Mouse (Mus musculus): Measurements from ENCODE around the gene Ddi2.
"Not testable (repeated sequence)": the region's sequence is repeated elsewhere in the genome, so short reads cannot be mapped to it uniquely, and the experiment has no call there.

Gene Ddi2

DNA sequence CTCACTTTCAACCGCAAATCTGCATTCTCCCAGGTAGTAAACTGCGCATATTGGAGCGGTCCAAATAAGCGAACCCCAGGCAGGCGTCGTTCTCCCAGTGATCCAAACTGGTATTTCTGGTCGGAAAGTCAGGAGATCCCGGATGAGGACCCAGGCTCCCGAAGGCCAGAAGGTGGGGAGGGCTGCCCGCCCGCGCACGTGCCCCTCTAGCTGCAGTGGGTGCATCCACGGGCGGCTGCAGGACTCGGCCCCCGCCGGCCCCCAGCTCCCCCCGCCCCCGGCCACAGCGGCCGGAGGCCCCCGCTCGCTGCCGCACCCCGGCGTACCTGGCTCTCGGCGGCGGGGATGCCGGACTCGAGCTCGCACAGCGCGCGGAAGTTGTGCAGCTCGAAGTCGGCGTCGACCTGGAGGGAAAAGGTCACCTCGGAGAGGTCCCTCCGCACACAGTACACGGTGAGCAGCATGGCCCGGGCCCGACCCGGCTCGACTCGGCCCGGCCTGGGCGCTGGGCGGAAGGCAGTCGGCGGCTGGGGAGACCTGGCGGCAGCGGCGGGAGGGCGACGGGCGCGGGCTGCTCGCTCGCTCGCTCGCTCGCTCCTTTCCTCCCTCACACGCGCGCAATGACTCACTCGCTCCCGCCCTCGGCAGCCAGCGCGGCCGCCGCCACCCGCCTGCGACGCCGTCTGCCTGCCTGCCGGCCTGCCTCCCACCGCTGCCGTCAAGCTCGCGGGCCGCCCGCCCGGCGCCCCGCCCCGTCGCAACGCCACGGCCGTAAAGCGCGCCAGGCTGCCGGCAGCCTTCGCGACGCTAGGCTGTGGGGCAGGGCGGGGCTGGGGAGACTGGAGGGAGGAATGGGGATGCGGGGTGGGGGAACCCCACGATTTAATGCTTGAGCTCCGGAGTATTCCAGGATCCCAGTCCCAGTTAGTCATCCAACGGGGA lies at the start of gene Ddi2:
Gene Ddi2, minus strand, starts transcription at position 689 of the 942 bp plus-strand sequence.
- DNase-seq (ENCODE audit: low spot score in 2 of 2), result peak; percentile 80 to 92

DNA sequence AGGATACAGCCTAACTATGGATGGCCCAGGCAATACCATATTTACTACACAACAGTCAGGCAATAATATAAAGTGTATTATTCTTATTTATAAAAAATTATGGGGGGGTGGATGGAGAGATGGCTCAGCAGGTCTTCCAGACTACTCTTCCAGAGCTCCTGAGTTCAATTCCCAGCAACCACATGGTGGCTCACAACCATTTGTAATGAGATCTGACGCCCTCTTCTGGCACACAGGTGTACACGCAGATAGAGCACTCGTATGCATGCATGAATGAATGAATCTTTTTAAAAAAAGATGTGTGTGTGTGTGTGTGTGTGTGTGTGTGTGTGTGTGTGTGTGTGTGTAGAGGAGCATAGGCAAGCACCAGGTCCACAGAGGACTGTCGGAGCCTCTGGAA lies 49.8 kb upstream of the Ddi2 start:
- DNase-seq (ENCODE audit: low spot score in 2 of 2), result not testable (repeated sequence)

DNA sequence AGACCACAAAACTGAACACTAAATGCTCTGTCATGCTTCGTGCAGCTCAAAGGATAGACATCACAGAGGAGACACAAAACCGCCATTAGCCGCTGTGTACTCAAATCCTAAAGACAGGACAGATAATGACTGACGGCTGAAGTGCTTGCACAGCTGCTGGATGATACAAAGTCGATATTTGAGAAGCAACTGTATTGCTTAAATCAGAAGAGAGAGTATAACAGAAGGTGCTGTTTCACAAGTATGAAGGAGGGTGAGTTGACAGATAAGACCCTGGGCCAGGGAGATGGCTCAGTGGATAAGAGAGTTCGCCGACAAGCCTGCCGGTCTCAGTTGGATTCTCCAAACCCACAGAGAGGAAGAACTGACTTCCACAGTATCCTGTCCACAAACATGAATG lies 48.6 kb upstream of the Ddi2 start:
- no peak for DNase-seq (ENCODE audit: low spot score in 2 of 2)

DNA sequence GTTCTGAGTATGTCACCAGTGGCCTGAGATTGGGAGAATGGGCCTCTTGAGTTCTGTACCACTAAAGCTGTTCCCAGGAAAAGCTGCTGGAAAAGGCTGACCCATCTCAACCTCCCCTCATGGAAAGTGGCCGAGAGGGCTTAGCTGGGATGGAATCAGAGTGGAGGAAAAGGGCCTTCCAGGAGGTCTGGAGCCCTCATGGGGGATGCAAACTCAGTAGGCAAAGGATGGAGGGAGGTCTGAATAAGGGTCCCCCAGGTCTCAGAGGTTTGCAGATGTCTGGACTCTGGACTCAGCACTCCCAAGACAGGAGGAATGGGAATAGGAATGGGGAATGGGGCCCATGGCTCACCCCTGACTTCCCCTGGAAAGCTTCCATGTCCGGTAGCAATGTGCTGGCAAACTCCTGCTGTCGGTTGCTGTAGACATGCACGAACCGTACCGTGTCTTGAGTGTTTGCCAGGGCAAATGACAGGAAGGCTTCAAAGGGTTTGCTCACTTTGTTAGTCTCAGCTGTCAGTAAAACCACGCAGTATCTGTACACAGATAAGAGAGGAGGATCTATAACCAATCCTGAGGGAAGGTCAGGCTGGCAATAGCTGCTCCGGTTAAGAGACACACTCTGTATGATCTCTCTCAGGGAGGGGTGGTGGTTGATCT lies 46.4 kb upstream of the Ddi2 start:
- no peak for DNase-seq (ENCODE audit: low spot score in 2 of 2)

DNA sequence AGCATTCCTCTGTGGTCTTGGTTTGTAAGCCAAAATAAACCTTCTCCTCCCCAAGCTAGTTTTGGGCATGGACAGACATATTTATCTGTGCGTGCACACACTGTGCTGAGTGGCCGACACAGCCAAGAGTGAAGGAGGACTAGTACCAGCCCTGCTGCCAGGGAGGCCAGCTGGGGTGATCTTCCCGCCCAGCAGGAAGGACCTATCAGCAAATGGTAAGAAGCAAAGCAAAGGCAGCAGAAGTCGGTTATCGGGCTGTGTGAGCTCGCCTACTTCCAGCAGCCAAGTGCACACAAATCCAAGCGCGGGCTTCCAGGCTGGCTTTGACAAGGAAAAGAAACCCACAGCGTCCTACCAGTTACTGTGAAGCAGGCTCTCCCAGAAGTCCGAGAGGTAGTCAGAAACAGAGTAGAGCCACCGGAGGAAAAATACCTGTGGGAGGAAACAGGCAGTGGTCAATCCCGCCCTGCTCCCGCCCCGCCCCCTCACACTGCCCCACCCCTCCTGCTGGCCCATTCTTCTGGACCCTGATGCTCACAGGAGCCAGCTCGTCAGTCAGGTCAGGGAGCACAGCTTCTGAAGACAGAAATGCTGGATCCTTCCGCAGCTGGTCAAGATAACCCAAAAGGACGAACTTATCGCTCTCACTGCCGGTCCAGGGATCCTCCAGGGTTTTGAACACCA lies 44.3 kb upstream of the Ddi2 start:
- peak in 1 of 2 experiments; percentile 43 for DNase-seq (ENCODE audit: low spot score in 2 of 2)

DNA sequence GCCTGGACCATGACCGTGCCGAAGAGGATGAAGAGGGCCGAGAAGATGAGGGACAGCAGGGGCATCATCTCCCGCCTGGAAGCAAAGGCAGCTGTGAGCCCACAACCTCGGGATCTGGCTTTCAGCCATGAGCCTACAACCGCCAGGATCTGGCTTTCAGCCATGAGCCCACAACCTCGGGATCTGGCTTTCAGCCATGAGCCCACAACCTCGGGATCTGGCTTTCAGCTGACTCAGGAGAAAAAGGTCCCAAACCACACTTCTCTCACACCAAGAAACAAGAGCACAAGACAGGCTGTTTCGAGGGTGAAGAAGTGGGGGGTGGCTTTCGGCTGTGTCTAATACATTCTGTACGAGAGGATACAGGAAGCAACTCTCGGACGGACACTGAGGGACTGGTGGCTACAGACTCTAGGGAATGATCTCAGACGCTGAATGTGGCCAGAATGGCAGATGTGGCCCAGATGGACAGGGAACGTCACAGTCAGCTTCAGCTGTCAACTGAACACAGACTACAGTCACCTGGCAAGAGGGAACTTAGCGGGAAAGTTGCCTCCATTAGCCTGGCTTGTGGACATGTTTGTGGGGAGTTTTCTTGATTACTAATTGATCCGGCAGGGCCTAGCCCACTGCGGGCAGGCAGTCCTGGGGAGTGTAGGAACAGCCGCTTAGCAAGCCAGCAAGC lies 43.6 kb upstream of the Ddi2 start:
- peak; percentile 36 to 79 for DNase-seq (ENCODE audit: low spot score in 2 of 2)

DNA sequence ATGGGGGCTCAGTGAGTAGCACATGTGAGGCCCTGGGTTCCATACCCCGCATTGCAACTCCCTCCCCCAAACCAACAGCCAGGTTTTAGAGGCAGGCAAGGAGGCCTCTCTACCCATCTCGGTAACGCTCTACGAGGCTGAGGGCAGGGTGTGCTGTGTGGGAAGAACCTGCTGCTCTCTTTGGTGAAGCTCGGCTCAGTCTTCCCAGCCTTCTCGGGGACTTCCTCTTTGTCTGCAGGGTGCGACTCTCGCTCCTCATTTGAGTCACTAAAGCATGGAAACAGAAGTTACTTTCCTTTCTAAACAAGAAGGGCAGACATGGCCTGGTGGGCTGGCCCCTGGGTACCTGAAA lies 43.1 kb upstream of the Ddi2 start:
- no peak for DNase-seq (ENCODE audit: low spot score in 2 of 2)

DNA sequence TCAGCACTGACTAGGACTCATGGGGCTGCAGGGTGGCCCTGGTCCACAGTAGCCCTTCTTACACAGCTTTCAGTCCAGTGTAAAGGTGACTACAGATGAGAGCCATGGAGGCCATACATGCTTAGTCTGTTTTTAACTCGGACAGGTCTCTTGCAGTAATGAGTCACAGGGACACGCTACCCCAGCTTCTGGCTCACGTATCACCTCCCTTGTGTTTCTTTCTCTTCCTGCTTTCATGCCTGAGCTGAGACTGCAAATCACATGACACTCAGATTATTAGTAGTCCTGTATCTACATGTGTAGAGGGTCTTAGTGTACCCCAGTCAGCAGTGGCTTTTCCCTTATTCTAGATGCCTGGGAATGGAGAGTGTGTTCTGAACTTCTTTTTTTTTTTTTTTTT lies 41.8 kb upstream of the Ddi2 start:
- DNase-seq (ENCODE audit: low spot score in 2 of 2), result no peak

DNA sequence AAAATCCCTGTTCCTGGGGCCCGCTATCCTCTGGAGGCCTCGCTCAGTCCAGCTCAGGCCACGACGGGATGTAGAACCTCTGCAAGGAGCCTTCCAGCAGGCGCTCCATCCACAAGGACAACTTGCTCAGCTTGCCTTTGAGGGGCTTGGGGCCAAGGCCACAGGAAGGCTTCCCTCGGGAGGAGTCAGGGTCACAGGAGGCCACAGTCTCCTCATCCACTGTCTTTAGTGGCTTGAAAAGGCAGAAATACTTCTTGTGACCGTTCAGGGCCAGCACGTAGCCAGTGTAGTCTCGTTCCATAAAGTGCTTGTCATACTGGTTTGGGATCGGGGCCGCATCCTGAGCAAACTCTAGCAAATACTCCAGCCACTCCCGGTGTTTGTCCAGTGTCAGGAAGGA lies 40.3 kb upstream of the Ddi2 start:
- no peak for DNase-seq (ENCODE audit: low spot score in 2 of 2)

DNA sequence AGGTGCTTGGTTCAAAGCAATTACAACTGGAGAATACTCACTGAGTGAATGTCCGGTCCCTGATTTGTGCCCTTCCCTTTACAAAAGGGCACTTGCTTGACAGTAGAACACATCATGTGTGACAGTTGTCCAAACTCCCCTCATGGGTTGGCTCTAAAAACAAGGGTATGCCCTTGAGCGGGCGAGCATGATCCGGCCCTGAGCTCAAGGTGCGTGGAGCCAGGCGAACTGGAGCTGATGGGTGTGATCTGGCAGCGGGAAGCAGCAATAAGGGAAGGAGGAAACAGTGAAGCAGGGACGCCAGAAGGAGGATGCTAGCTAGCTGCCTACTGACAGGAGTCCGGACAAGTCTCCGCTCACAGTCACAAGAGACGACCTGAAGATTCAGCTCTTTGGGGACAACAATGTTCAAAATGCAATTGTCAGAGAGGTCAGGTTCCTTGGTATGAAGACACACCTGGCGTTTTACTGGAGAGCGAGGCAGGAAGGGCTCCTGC lies 38.9 kb upstream of the Ddi2 start:
- no peak for DNase-seq (ENCODE audit: low spot score in 2 of 2)

DNA sequence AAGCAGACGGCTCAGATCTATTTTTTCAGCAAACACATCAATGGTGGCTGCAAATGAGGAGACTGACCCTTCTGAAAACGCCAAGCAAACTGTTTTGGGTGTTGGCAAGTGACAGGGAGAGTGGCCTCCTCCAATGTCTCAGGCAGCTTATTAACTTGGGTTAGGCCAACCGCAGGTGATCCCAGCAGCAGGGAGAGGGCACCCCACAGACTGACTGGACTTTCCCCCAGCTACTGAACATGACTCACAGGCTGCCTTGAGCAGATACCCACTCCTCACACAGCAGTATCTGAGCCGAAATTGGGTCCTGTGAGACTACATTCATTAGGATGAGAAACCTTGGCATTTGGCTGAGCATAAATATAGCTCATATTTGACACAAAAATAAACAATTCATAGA lies 37.7 kb upstream of the Ddi2 start:
- DNase-seq (ENCODE audit: low spot score in 2 of 2), result no peak

DNA sequence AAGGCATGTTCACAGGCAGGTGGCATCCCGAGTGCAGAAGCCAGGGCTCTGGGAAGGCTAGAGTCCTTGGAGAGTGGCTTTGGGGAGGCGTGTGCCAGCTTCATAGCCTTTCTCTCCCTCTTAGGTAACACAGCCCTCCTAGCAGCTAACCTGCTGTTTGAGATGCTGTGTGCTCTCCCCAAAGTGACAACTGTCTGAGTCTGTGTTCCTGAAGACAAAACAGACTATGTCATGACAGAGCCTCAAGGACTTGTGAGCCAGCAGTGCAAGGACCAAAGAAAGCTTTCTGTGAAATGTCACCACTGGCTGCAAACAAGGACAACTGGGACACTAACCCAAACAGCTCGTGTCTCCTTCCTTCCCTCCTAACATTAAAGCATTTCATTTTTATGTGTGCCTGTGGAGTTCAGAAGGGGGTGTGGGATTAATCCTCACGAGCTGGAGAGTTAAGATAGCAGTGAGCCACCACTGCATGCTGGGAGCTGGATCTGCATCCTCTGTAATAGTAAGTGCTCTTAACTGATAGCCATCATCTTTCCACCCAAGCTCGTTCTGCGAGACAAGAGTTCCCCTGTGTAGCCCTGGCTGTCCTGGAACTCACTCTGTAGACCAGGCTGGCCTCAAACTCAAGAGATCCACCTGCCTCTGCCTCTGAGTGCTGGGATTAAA lies 35.8 kb upstream of the Ddi2 start:
- DNase-seq (ENCODE audit: low spot score in 2 of 2), result no peak

DNA sequence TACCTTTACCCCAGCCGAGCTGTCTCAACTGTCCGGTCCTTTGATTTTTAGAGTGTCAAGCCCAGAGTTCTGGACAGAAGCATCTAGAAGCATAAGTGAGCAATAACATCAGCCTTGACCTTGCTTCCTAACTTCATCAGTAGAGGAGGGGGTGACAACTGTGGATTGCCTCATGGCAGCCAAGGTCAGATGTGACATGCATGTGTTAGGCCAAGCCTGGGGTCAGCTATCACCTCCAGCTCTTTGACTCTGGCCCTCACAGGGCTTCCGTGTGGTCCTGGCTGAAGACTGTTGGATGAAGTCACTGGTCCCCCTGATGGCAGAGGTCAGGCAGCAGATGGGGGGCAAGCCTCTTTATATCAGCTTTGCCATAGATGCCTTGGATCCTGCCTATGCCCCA lies 33.9 kb upstream of the Ddi2 start:
- no peak for DNase-seq (ENCODE audit: low spot score in 2 of 2)

DNA sequence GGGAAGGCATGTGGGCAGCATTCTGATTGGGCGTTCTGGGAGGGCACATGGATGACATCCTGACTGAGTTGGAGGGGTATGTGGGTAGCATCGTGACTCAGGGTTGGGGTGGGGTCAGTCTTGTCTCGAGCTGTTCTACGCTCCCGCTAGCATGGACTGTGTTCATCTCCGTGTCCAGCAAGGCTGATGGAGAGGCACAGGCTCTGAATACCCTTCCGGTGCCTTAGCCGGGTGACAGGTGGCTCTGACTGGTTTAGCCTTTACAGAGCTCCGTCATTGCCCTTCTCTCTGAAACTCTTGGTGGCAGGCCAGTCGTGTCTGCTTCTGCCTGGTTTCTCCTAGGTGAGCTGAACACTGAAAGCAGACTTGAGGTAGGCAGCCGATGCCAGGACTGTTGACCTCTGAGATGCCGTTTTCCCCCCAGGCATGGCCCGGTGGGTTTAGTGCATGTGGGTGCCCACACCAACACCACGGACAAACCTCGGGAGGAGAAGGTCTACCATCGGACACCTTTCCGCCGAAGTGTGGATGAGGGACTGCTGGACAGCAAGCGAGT lies 32.2 kb upstream of the Ddi2 start:
- no peak for DNase-seq (ENCODE audit: low spot score in 2 of 2)

DNA sequence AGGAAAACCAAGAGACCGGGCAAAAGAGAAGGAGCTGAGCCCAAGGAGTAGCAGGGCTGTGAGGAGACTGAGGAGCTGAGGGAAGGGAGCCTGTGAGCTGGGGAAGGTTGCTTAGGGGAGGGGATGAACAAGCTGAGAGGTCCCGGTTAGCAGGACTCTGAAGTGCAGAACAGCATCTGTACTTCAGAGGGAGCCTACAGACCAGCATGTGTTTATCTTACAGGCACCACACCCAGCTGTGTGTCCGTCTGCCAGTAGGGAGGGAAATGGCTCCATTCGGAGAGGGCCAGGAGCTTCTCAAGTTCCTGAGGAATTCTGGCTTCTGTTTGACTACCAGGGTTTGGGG lies 28.8 kb upstream of the Ddi2 start:
- DNase-seq (ENCODE audit: low spot score in 2 of 2), result no peak

DNA sequence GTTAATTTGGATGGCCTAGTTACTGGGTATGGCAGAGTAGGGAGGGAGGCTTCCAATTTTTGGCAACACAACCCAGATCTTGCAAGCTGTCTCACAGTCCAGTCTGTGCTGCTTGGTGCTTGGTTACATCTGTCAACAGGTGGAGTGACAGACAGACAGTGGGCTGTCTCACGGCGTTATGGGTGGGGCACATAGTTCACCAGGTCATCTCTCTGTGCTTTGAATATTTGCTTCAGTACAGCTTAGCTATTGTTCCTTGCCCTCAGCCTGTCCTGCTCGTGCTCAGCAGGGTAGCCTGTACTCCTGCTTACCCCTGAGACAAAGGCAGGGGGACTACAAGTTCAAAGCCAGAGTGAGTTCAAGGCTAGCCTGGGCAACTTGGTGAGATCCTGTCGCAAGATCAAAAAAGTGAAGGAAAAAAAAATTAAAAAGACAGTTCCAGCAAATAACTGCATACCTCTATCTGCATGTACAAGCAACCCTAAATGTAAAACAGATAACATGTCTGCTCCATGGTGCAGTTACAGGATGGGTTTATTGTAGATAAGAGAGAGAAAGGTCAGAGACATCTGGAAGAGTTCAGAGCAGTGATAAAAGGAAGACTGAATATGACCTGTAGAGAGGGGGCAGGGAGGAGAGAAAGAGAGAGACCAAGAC lies 28.3 kb upstream of the Ddi2 start:
- no peak for DNase-seq (ENCODE audit: low spot score in 2 of 2)

DNA sequence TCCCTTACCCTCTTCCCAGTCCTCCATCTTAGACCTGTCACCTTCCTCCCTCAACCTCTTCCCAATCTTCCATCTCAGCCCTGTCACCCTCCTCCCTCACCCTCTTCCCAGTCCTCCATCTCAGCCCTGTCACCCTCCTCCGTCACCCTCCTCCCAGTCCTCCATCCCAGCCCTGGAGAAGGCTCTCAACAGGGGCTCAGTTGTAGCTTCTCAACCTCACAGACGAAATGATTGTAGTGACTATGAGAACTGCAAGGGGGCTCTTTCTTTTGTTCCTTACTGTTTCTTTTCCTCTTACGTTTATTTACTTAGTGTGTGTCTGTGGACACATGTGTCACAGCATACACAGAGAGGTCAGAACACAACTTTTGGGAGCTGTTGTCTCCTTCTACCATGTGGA lies 27.6 kb upstream of the Ddi2 start:
- DNase-seq (ENCODE audit: low spot score in 2 of 2), result no peak

DNA sequence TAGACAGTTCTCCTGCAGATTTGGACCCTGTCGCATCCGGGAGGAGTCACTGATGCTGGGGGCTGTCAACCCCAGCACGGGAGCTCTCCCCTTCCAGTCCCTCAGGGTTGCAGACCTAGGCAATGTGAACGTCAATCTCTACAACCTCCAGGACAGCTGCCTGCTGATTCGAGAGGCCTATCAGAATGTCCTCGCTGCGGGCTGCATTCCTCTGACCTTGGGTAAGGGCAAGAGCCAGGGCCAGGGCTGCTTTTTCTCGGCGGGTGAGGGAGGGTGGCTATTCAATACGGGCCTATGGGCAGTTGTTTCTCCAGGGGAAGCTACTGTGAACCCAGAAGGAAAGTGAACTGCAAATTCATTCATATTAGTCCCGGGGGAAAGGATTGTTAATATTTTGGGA lies 26.3 kb upstream of the Ddi2 start:
- DNase-seq (ENCODE audit: low spot score in 2 of 2), result no peak

DNA sequence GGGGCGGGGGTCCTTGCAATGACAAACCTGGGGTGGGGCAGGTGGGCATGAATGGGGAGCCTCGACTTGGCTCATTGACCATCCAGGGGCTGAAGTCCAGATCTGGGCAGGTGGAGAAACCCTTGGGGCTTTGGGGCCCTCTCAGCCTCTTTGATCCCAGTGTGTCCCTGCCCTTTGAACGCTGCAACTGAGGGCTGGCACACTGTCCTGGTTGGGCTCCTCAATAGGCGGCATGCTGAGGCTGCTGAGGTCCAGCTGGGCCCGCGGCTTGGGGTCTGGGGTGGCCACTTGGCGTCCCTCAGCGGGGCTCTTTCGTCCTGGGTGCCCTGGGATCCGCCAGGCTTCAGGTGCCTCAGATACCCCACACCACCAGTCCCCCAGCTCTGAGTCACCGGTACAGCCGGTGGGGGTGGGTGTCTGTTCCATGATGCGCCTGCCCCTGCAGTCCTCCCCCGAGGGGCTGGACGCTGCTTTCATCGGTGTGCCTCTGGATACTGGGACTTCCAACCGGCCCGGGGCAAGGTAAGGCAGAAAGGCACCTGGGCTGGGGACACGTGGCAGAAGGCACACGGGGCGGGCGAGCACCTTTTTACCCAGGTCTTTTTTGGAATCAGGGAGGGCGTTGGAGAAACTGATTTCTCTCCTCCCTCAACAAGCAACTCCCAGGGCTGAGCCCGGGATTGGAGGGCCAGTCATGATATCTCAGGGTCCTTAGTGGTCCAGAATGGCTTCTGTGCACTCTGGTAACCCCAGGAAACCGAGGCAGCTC lies 23.5 kb upstream of the Ddi2 start, which contains the start of gene Agmat:
Gene Agmat, plus strand, starts transcription at position 95 of the 769 bp plus-strand sequence.
- no peak for DNase-seq (ENCODE audit: low spot score in 2 of 2)

DNA sequence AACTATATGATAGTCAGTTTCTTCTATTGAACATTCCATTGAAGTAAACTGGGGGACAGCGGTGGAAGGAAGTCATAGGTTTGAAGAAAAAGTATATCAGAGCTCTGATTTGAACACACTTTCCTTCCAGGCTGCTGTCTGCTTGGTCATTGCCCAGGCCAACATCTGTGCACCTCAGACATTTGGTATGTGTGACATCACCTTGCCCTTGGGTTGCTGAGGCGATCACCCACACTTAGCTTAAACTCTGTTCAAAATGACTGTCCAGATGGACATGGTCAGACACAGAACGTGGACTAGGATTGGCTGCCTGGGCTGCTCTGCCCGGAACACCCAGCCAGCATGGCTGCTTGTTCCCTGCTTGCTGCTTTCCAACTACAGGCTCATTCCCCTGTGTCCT lies 19.2 kb upstream of the Ddi2 start:
- no peak for DNase-seq (ENCODE audit: low spot score in 2 of 2)

All from cerebellum, postnatal 4 days (tissue).